Mouse (Mus musculus): ENCODE data around the gene Smox.

- TF ChIP-seq CTCF (IDR thresholded peaks at IDR 0.05; ENCODE audit: control insufficient read depth, insufficient read depth, low read length) (no peak), POLR2A (IDR thresholded peaks at IDR 0.05; ENCODE audit: borderline replicate concordance, control insufficient read depth, low read depth, low read length) (no peak)
Measured at GRCm38 (mm10) chr2:131535168-131535567, 43.9 kb downstream of the Smox start.

Measured in bone marrow, adult 2 months (tissue).